Mouse (Mus musculus) stomach, embryonic 16.5 days (tissue): ENCODE data around the gene Aff3. TPM values are rescaled to one million over a fixed set of nuclear protein-coding genes. Genes with fewer than 3 reads are reported as not detected.

ENCODE experiments used
- ATAC-seq: fragments of 200-750 bp; cut with Nextera tagmentation; 2 replicates; pipeline ENCODE4 v1.8.0; 2017; ENCODE audit warnings: moderate number of reproducible peaks, moderate TSS enrichment; ENCODE audit not compliant: insufficient read depth, low FRiP score
- H3K27ac ChIP-seq: fragments of 300-500 bp; sonication (generic); 2 replicates; pipeline ENCODE4 v1.5.1; 2014; ENCODE audit warnings: low read length
- H3K27me3 ChIP-seq: fragments of 300-500 bp; sonication (generic); 2 replicates; pipeline ENCODE4 v1.6.1; 2014; ENCODE audit warnings: low read length, control low read depth, mixed read lengths; ENCODE audit not compliant: control insufficient read depth, insufficient read depth
- H3K36me3 ChIP-seq: fragments of 300-500 bp; sonication (generic); 2 replicates; pipeline ENCODE4 v1.6.1; 2014; ENCODE audit warnings: low read length; ENCODE audit not compliant: control insufficient read depth, insufficient read depth
- H3K4me1 ChIP-seq: fragments of 300-500 bp; sonication (generic); 2 replicates; pipeline ENCODE4 v1.6.1; 2014; ENCODE audit warnings: low read length, control low read depth, mixed read lengths; ENCODE audit not compliant: control insufficient read depth, insufficient read depth
- H3K4me2 ChIP-seq: fragments of 300-500 bp; sonication (generic); 2 replicates; pipeline ENCODE4 v1.6.1; 2014; ENCODE audit warnings: low read depth, low read length, mixed read lengths
- H3K4me3 ChIP-seq: fragments of 300-500 bp; sonication (generic); replicated peaks from 2 replicates; pipeline ENCODE4 v1.5.1; 2014; ENCODE audit warnings: mild to moderate bottlenecking, low read length
- H3K9ac ChIP-seq: fragments of 300-500 bp; sonication (generic); 2 replicates; pipeline ENCODE4 v1.6.1; 2014; ENCODE audit warnings: low read length
- H3K9me3 ChIP-seq: fragments of 300-500 bp; sonication (generic); replicated peaks from 2 replicates; pipeline ENCODE4 v1.6.1; 2016; ENCODE audit warnings: low read length, control low read depth; ENCODE audit not compliant: control insufficient read depth
- WGBS: fragments of 180-500 bp; shearing (Covaris S2); extraction: QIAGEN DNeasy Blood & Tissue Kit; methylation state at CpG from one replicate; pipeline ENCODE4 v1.1.7; 2014; 5-methylcytosine and 5-hydroxymethylcytosine counted together
- polyA plus RNA-seq: library from polyadenylated mRNA; unstranded; fragments of >200 nt; fragmentation: Nextera tagmentation; extraction: Ambion mirVana; gene quantifications from 2 replicates; pipeline ENCODE4 v1.2.1, GENCODE M21; 2015

The Aff3 gene
- polyA plus RNA-seq, 1 experiment from 2014 or later, result 3.0 TPM

- no peaks in the 10 kb centered on the region for H3K9me3 ChIP-seq
- H3K4me2 ChIP-seq, result no peak overlapping the region
- no peaks in the 10 kb centered on the region; the same call in 1 of the 2 replicates for H3K4me1 ChIP-seq
- H3K27ac ChIP-seq, result no peak overlapping the region
- WGBS, result 56% methylated on average over 5 of the region's 5 CpGs
- no peak for ATAC-seq
- no peak overlapping the region for H3K4me3 ChIP-seq
- H3K27me3 ChIP-seq, result no peaks in the 10 kb centered on the region
- H3K9ac ChIP-seq, result no peak overlapping the region
- H3K36me3 ChIP-seq, result peaks cover 6% of the 10 kb centered on the region
Measured at GRCm38 (mm10) chr1:38212386-38212785, 452.4 kb downstream of the Aff3 start.

- Histone ChIP-seq H3K27ac (no peak overlapping the region), H3K9ac (no peak overlapping the region), H3K4me1 (no peaks in the 10 kb centered on the region), H3K36me3 (no peaks in the 10 kb centered on the region), H3K9me3 (no peaks in the 10 kb centered on the region), H3K27me3 (no peaks in the 10 kb centered on the region), H3K4me3 (no peak overlapping the region), H3K4me2 (no peak overlapping the region)
- ATAC-seq, result no peak
- 73% methylated on average over 10 of the region's 10 CpGs for WGBS
Measured at GRCm38 (mm10) chr1:38202475-38203183, 462.1 kb downstream of the Aff3 start.

GRCm38 (mm10) chr1:38201796-38202195 lies 463.0 kb downstream of the Aff3 start:
- ATAC-seq, result no peak
- no peak overlapping the region for H3K9ac ChIP-seq
- no peak overlapping the region for H3K4me3 ChIP-seq
- no peak overlapping the region for H3K4me2 ChIP-seq
- no peaks in the 10 kb centered on the region for H3K9me3 ChIP-seq
- H3K27me3 ChIP-seq, result no peaks in the 10 kb centered on the region
- H3K4me1 ChIP-seq, result no peaks in the 10 kb centered on the region
- WGBS, result 82% methylated on average over 3 of the region's 3 CpGs
- H3K36me3 ChIP-seq, result no peaks in the 10 kb centered on the region
- H3K27ac ChIP-seq, result no peak overlapping the region

GRCm38 (mm10) chr1:38199669-38200635 lies 464.8 kb downstream of the Aff3 start:
- no peaks in the 10 kb centered on the region for H3K27me3 ChIP-seq
- WGBS, result 68% methylated on average over 17 of the region's 17 CpGs
- no peaks in the 10 kb centered on the region for H3K36me3 ChIP-seq
- H3K4me3 ChIP-seq, result no peak overlapping the region
- no peaks in the 10 kb centered on the region for H3K4me1 ChIP-seq
- H3K9ac ChIP-seq, result no peak overlapping the region
- H3K4me2 ChIP-seq, result no peak overlapping the region
- H3K27ac ChIP-seq, result no peak overlapping the region
- ATAC-seq, result no peak
- no peaks in the 10 kb centered on the region for H3K9me3 ChIP-seq

- Histone ChIP-seq H3K27ac (no peak overlapping the region), H3K4me3 (no peak overlapping the region), H3K4me1 (no peaks in the 10 kb centered on the region), H3K27me3 (no peaks in the 10 kb centered on the region), H3K36me3 (no peaks in the 10 kb centered on the region), H3K4me2 (no peak overlapping the region), H3K9me3 (no peaks in the 10 kb centered on the region), H3K9ac (no peak overlapping the region)
- ATAC-seq, result no peak
- WGBS, result 74% methylated on average over 15 of the region's 15 CpGs
Measured at GRCm38 (mm10) chr1:38198393-38199029, 466.2 kb downstream of the Aff3 start.

GRCm38 (mm10) chr1:38197145-38197682 lies 467.5 kb downstream of the Aff3 start:
- H3K36me3 ChIP-seq, result no peaks in the 10 kb centered on the region
- no peak for ATAC-seq
- H3K27me3 ChIP-seq, result no peaks in the 10 kb centered on the region
- H3K4me1 ChIP-seq, result no peaks in the 10 kb centered on the region
- H3K4me2 ChIP-seq, result no peak overlapping the region
- no peak overlapping the region for H3K9ac ChIP-seq
- 88% methylated on average over 8 of the region's 8 CpGs for WGBS
- H3K9me3 ChIP-seq, result no peaks in the 10 kb centered on the region
- no peak overlapping the region for H3K4me3 ChIP-seq
- H3K27ac ChIP-seq, result no peak overlapping the region

DNA sequence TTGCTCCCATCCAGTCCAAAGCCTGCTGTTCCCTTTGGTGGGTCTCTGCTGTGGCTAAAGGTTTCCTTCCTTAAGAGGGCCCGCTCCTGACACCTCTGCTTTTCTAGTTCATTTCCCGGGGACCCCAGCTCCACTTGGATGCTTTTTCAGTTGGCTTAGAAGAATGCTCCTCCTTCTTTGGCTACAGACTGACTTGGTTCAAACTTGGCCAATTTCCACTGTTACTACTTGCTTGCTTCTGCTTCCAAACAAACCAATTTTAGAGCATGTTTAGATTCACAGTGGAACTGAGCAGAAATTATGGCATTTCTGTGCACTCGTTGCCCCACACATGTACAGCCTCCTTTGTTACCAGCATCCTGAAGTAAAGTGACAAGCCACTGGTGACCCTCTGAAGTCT lies 469.0 kb downstream of the Aff3 start:
- H3K27me3 ChIP-seq, result no peaks in the 10 kb centered on the region
- H3K9ac ChIP-seq, result no peak overlapping the region
- H3K36me3 ChIP-seq, result no peaks in the 10 kb centered on the region
- H3K4me3 ChIP-seq, result no peak overlapping the region
- ATAC-seq, result no peak
- no peaks in the 10 kb centered on the region for H3K9me3 ChIP-seq
- H3K4me2 ChIP-seq, result no peak overlapping the region
- WGBS, result 73% methylated on average over 3 of the region's 3 CpGs
- no peaks in the 10 kb centered on the region for H3K4me1 ChIP-seq
- no peak overlapping the region for H3K27ac ChIP-seq

DNA sequence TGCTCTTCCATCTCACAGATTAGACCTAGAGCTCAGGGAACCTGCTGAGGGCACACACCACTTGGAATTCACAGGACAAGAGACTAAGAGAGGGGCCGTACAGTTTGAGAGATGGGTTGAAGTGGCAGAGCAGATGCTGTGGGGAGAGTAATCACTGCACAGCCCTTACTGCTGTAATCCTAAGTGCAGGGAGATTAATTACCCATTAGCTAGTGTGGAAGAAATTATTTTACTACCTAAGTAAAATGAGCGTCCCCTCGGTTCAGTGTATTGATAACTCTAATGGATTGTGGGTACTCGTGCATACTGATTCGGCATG lies 478.6 kb downstream of the Aff3 start:
- no peak for ATAC-seq
- Histone ChIP-seq H3K9ac (no peak overlapping the region), H3K9me3 (no peaks in the 10 kb centered on the region), H3K4me1 (no peaks in the 10 kb centered on the region), H3K27ac (no peak overlapping the region), H3K4me2 (no peak overlapping the region), H3K4me3 (no peak overlapping the region), H3K36me3 (no peaks in the 10 kb centered on the region), H3K27me3 (no peaks in the 10 kb centered on the region)
- WGBS, result 87% methylated on average over 5 of the region's 5 CpGs
